In genomic region chr9:95750746-95751145, GRCm38 (mm10) we compare ENCODE assay signal across 8 mouse cellular contexts. TPM values are rescaled to one million over a fixed set of nuclear protein-coding genes. Genes with fewer than 3 reads are reported as not detected.
A peak's percentile ranks its signal among the peaks of the same experiment; 100 is the strongest.
DNase-seq lines count a peak whose midpoint lies in the region; ATAC-seq lines count a peak whose summit lies in the region.

No protein-coding gene starts in this region.

- no peak for ATAC-seq in kidney, embryonic 16.5 days (ENCODE audit: low FRiP score, low TSS enrichment)
- no peak for ATAC-seq in intestine, embryonic 16.5 days

- peak overlapping the region; percentile 97 for H3K4me2 ChIP-seq in kidney, embryonic 16.5 days (replicated peaks; ENCODE audit: low read depth, low read length)
- peak overlapping the region; percentile 89 for H3K4me2 ChIP-seq in intestine, embryonic 16.5 days (ENCODE audit: low read depth, low read length)

- peak overlapping the region; percentile 85 for H3K4me3 ChIP-seq in kidney, embryonic 16.5 days (ENCODE audit: low read length)
- H3K4me3 ChIP-seq in forebrain, embryonic 10.5 days: peak overlapping the region; percentile 91
- H3K4me3 ChIP-seq in intestine, embryonic 16.5 days (ENCODE audit: low read length): peak overlapping the region; percentile 79

- H3K4me1 ChIP-seq in kidney, embryonic 16.5 days (ENCODE audit: insufficient read depth, low read length): peaks cover 11% of the 10 kb centered on the region
- peaks cover 18% of the 10 kb centered on the region for H3K4me1 ChIP-seq in forebrain, embryonic 10.5 days
- peaks cover 4% of the 10 kb centered on the region; the same call in 1 of the 2 replicates for H3K4me1 ChIP-seq in intestine, embryonic 16.5 days (ENCODE audit: control insufficient read depth, insufficient read depth, low read length)

- no peaks in the 10 kb centered on the region for H3K36me3 ChIP-seq in kidney, embryonic 16.5 days (ENCODE audit: insufficient read depth, low read length)
- no peaks in the 10 kb centered on the region for H3K36me3 ChIP-seq in forebrain, embryonic 10.5 days (replicated peaks)
- no peaks in the 10 kb centered on the region for H3K36me3 ChIP-seq in intestine, embryonic 16.5 days (ENCODE audit: control insufficient read depth, insufficient read depth, low read length)

- intact Hi-C loops in left cerebral cortex, postnatal 25 days (cut with DNase I): no loop called here

- H3K27ac ChIP-seq in kidney, embryonic 16.5 days (ENCODE audit: low read length): no peak overlapping the region
- H3K27ac ChIP-seq in forebrain, embryonic 10.5 days: no peak overlapping the region
- no peak overlapping the region for H3K27ac ChIP-seq in intestine, embryonic 16.5 days (ENCODE audit: low read length)

- 42% methylated on average over 9 of the region's 9 CpGs for WGBS in kidney, embryonic 16.5 days
- 43% methylated on average over 9 of the region's 9 CpGs for WGBS in forebrain, embryonic 10.5 days
- 39% methylated on average over 9 of the region's 9 CpGs for WGBS in intestine, embryonic 16.5 days

- DNase-seq in kidney, postnatal 25 days: no peak
- no peak for DNase-seq in forebrain, embryonic 10.5 days (ENCODE audit: extremely low spot score, low spot score)
- DNase-seq in naive thymus-derived CD4-positive, alpha-beta T cell, adult 2 months (ENCODE audit: low read depth): peak; percentile 1
- no peak for DNase-seq in frontal cortex, postnatal 25 days (ENCODE audit: low spot score in 2 of 2)
- DNase-seq in left cerebral cortex, postnatal 25 days (ENCODE audit: low spot score in 2 of 2): no peak
- no peak for DNase-seq in testis, postnatal 14 days (ENCODE audit: low spot score)

- H3K9me3 ChIP-seq in kidney, embryonic 16.5 days (ENCODE audit: low read length): no peaks in the 10 kb centered on the region
- no peaks in the 10 kb centered on the region for H3K9me3 ChIP-seq in forebrain, embryonic 10.5 days
- H3K9me3 ChIP-seq in intestine, embryonic 16.5 days (ENCODE audit: control insufficient read depth, low read length): no peaks in the 10 kb centered on the region

- H3K27me3 ChIP-seq in kidney, embryonic 16.5 days (ENCODE audit: insufficient read depth, low read length): peaks cover 11% of the 10 kb centered on the region
- H3K27me3 ChIP-seq in forebrain, embryonic 10.5 days (ENCODE audit: poor library complexity, severe bottlenecking): peaks cover 41% of the 10 kb centered on the region
- peaks cover 5% of the 10 kb centered on the region; the same call in 1 of the 2 replicates for H3K27me3 ChIP-seq in intestine, embryonic 16.5 days (replicated peaks; ENCODE audit: control insufficient read depth, insufficient read depth, low read length)

- H3K9ac ChIP-seq in kidney, embryonic 16.5 days (replicated peaks; ENCODE audit: low read length): no peak overlapping the region
- H3K9ac ChIP-seq in intestine, embryonic 16.5 days (ENCODE audit: low read depth, low read length): no peak overlapping the region

RNA-seq across cellular contexts. Expression of gene Trpc1, which starts 0.6 kb away (rescaled TPM):
- polyA plus RNA-seq in kidney, embryonic 16.5 days (2015; fragmentation: Nextera tagmentation; extraction: Ambion mirVana): 3.3 and 4.3 TPM in 2 replicates
- polyA plus RNA-seq in forebrain, embryonic 10.5 days (2016; fragmentation: Nextera tagmentation; extraction: Ambion mirVana): 1.5 and 2.0 TPM in 2 replicates
- polyA plus RNA-seq in intestine, embryonic 16.5 days (2015; fragmentation: Nextera tagmentation; extraction: Ambion mirVana): 0.75 and 2.0 TPM in 2 replicates
- 10 to 100 TPM; 46.4 to 48.6 TPM for total RNA-seq in left cerebral cortex, postnatal 25 days (2021)
